Mouse (Mus musculus): ENCODE results near the gene Slc24a5. TPM values are rescaled to one million over a fixed set of nuclear protein-coding genes. Genes with fewer than 3 reads are reported as not detected.

Gene Slc24a5
- 3.7 and 7.8 TPM in 2 replicates for polyA plus RNA-seq (2016; fragmentation: Nextera tagmentation; extraction: Ambion mirVana)

DNA sequence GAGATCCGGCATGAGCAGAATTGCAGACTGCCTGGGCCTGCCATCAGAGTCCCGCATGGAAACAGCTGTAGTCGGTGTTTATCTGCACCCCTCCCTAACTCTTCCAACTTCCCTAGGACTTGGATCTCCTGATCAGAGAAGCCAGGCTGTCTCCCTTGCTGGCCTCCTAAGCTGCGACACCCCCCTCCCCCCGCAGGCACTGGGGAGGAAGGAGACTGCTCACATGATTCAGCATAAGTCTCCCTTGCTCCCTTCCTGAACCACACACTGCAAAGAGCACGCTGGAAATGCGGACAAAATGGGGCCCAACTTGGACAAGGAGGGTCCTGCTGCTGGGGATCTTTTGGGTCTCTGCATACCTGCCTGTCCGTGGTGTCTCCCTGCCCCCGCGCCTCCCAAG, at the start of gene Slc24a5:
Slc24a5 (plus strand) TSS at position 231 of the 400 bp plus-strand sequence.
- Histone ChIP-seq H3K27ac (replicated peaks) (no peak within 1 kb of the TSS), H3K4me1 (0 out of 2 replicates have a peak, but pooled peaks cover 3% of the 10 kb centered on the region), H3K36me3 (replicated peaks) (no peaks in the 10 kb centered on the region), H3K27me3 (replicated peaks; ENCODE audit: low read depth, poor library complexity, severe bottlenecking) (no peaks in the 10 kb centered on the region), H3K4me3 (no peak within 1 kb of the TSS), H3K9me3 (no peaks in the 10 kb centered on the region)
- whole genome bisulfite sequencing: 69% methylated on average over 10 of the region's 10 CpGs
- no peak for DNase-seq (ENCODE audit: low spot score)

DNA sequence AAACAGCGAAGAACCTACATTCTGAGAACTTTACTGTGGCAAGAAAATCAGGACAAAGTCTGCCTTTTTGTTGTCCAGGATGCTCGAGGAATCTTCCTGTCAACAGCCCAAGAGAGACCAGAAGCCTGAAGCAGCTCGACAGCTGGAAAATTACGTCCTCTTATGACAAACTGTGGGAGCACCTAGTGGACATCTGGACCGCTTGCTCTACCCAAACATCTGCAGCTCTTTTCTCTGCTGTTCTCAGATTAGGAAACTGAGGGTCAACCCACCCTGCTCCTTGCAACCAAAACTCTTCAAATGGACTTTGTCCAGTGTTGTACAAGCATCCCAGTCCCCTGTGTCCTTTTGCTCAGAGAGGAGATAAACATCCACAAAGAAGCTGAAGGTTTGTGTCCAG, 43.5 kb upstream of the Slc24a5 start:
- no peak overlapping the region for H3K27ac ChIP-seq (replicated peaks)
- H3K27me3 ChIP-seq (replicated peaks; ENCODE audit: low read depth, poor library complexity, severe bottlenecking): no peaks in the 10 kb centered on the region
- no peak for DNase-seq (ENCODE audit: low spot score)
- H3K36me3 ChIP-seq (replicated peaks): no peaks in the 10 kb centered on the region
- WGBS: 69% methylated on average over 5 of the region's 5 CpGs
- H3K4me3 ChIP-seq: no peak overlapping the region
- peaks cover 5% of the 10 kb centered on the region for H3K4me1 ChIP-seq
- no peaks in the 10 kb centered on the region for H3K9me3 ChIP-seq

DNA sequence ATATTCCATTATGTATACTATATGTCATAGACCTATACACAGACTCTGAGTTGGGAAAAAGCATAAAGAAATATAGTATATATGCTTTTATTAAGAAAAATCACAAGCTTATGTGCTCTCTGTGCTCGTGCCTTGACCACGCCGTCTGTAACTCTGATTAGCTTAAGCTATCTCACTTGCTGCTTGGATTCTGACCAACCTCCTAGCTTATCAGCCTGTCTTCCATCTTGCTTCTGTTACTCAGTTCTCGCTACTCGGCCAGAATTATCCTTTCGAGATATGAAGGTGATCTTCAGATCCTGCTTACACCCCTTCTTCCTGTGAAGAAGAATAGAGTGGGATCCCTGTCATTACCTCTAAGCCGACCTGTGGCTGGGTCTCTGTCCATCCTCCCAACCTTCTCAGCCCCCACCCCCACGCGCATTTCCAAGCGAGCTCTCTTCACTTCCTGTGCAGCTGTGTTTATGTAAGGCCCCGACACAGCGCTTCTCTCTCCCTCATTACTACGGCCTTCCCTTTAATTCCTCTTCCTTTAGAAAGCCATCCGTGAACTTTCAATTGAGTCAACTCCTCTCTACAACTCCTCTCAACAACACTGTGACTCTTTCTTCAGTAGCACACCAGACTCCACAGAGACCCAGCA, 41.4 kb upstream of the Slc24a5 start:
- no peaks in the 10 kb centered on the region for H3K9me3 ChIP-seq
- no peaks in the 10 kb centered on the region for H3K36me3 ChIP-seq (replicated peaks)
- no peaks in the 10 kb centered on the region for H3K27me3 ChIP-seq (replicated peaks; ENCODE audit: low read depth, poor library complexity, severe bottlenecking)
- 50% methylated on average over 14 of the region's 14 CpGs for WGBS
- DNase-seq (ENCODE audit: low spot score): peak; percentile 33
- H3K4me3 ChIP-seq: no peak overlapping the region
- H3K4me1 ChIP-seq: peaks cover 5% of the 10 kb centered on the region
- no peak overlapping the region for H3K27ac ChIP-seq (replicated peaks)

DNA sequence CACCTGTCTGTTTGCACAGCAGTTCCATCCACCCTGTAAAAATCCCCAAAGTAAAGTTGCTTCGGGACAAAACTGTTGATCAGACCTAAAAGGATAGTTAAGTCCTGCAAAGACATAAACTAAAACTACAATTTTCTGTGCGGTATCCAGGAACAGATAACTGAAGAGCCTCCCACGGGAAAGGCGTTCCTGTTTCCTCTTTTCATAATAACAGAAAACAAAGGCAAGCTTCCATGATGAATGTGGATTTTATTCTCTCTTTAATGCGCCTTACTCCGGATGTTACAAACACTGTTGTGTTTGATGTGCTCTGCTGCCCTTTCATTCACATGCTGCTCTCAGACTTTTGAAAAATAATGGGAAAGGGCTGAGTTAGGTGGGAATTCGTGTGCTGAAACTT, 37.3 kb upstream of the Slc24a5 start:
- 84% methylated on average over 7 of the region's 7 CpGs for WGBS
- H3K27me3 ChIP-seq (replicated peaks; ENCODE audit: low read depth, poor library complexity, severe bottlenecking): no peaks in the 10 kb centered on the region
- no peak for DNase-seq (ENCODE audit: low spot score)

DNA sequence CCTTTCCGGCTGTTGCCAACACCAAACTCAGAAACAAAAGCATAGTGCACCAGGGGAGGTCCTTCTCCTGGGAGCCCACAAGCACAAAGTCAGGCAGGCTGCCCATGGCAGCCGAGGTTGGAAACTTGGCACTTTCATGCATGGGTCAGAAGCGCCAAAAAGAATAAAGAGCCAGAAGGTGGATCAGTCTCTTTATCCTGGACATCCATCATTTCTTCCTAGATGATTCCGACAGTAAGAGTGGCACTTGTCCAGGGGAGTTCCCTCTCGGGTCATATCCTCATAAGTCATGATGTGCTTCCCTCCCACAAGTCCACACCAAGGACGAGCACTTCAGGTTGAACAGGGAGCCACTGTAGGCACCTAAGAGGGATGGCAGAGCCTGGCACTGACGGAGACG, 36.8 kb upstream of the Slc24a5 start:
- H3K9me3 ChIP-seq: no peaks in the 10 kb centered on the region
- no peak overlapping the region for H3K4me3 ChIP-seq
- DNase-seq (ENCODE audit: low spot score): no peak
- no peak overlapping the region for H3K27ac ChIP-seq (replicated peaks)
- no peaks in the 10 kb centered on the region for H3K27me3 ChIP-seq (replicated peaks; ENCODE audit: low read depth, poor library complexity, severe bottlenecking)
- H3K4me1 ChIP-seq: peaks cover 10% of the 10 kb centered on the region
- 80% methylated on average over 8 of the region's 8 CpGs for WGBS
- H3K36me3 ChIP-seq (replicated peaks): no peaks in the 10 kb centered on the region

More for the DNA sequence above, 37.3 kb upstream of the Slc24a5 start:
- Histone ChIP-seq H3K9me3 (no peaks in the 10 kb centered on the region), H3K27ac (replicated peaks) (no peak overlapping the region), H3K4me3 (no peak overlapping the region), H3K36me3 (replicated peaks) (no peaks in the 10 kb centered on the region), H3K4me1 (peaks cover 10% of the 10 kb centered on the region)

DNA sequence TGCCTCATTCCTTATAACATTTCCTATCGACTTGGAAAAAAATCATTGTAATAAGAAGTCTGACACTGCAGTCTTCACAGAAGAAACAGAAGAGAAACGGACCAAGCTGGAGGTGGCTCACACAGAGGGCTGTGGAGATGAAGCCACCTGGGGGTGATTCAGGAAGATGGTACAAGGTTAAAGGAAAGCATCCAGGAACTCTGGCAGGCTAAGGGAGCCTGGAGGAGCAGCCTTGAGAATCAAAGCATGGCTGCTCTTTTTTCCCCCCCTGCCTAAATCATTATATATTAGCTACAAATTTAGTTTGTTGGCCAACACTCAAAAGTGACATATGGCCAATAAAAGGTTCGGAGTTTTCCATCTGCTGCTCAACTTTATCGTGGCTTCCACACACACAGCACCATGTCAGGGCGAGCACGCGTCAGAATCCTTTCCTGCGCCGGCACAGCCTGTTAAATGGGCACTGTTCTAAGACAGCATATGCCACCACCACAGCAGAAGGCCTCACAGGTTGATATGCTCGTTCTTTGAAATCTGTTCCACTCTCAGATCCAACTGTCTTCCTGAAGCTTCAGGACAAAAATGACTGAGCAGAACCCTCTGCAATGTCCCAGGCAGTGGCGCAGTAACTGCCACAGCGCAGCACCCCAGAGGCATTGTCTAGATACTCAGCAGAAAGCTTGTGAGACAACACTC, 36.2 kb upstream of the Slc24a5 start:
- Histone ChIP-seq H3K9me3 (no peaks in the 10 kb centered on the region), H3K4me3 (no peak overlapping the region), H3K4me1 (peaks cover 6% of the 10 kb centered on the region), H3K27me3 (replicated peaks; ENCODE audit: low read depth, poor library complexity, severe bottlenecking) (no peaks in the 10 kb centered on the region), H3K27ac (replicated peaks) (no peak overlapping the region), H3K36me3 (replicated peaks) (no peaks in the 10 kb centered on the region)
- DNase-seq (ENCODE audit: low spot score): no peak
- 93% methylated on average over 12 of the region's 12 CpGs for WGBS

DNA sequence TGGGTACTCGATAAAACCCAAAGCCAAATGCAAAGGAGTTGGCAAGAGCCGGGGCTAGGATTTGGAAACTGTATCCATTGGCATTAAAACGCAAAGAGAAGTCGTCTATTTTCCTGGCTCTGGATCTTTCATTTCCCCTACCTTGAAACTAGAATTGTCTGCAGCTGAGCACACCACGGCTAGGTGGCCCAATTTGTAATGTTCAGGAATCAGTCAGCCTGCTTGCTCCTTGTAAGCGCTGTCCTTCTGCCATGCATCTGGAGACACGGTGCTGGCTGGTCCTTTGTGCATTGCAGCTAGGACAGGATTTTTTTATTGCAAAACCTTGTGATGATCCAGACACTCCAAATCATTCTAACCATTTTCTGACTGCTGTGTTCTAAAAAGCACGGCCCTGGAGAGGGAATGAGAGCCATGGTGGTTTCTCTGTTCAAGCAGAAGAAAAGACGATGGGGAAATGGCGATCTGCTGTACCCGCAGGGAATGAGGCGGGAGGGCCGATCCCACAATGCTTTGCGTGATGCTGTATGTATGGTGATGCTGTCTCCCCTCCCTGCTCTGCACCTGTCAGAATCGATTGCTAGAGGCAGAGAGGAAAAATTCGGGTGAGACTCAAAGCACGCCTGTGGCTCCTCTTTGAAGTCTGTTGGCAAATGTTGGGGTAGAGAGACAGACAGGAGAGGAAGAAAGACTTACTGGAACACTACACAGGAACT, 35.5 kb upstream of the Slc24a5 start:
- Histone ChIP-seq H3K36me3 (replicated peaks) (no peaks in the 10 kb centered on the region), H3K9me3 (no peaks in the 10 kb centered on the region), H3K27me3 (replicated peaks; ENCODE audit: low read depth, poor library complexity, severe bottlenecking) (no peaks in the 10 kb centered on the region), H3K4me1 (0 out of 2 replicates have a peak, but pooled peaks cover 4% of the 10 kb centered on the region), H3K27ac (replicated peaks) (no peak overlapping the region), H3K4me3 (no peak overlapping the region)
- 85% methylated on average over 17 of the region's 17 CpGs for WGBS
- no peak for DNase-seq (ENCODE audit: low spot score)

DNA sequence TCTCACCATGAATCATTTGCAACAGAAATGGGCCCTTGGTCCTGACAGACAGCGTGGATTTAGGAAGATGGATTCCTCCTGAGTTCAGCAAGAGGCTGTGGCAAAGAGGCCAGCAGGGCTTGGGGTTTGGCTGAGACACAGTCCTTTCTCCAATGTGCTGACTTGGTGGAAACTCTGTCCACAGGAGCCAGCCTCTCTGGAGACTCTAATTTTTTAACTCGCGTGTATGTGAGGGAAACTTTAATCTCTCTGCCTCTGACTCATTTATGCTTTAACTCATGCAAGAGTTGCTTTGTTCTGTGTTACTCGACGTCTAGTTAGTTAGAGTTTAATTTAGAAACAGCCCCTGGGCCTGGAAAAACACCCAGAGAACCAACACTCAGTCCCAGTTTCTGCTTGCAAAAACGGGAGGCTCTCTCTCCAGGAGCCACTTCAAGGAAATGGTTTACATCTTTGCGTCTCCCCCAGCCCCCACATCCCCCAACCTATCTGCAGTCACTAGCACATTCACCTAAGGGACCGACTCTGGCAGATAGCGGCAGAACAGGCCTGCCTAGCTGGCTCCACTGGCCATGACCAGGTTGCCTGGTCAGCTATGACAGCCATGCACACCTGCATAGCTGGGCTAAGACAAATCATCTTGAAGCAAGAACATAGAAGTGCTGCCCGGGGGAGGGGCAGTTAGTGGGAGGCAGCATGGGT, 34.7 kb upstream of the Slc24a5 start:
- no peak for DNase-seq (ENCODE audit: low spot score)
- Histone ChIP-seq H3K27ac (replicated peaks) (no peak overlapping the region), H3K27me3 (replicated peaks; ENCODE audit: low read depth, poor library complexity, severe bottlenecking) (no peaks in the 10 kb centered on the region), H3K4me3 (no peak overlapping the region), H3K4me1 (0 out of 2 replicates have a peak, but pooled peaks cover 4% of the 10 kb centered on the region), H3K36me3 (replicated peaks) (no peaks in the 10 kb centered on the region), H3K9me3 (no peaks in the 10 kb centered on the region)
- WGBS: 67% methylated on average over 10 of the region's 10 CpGs

DNA sequence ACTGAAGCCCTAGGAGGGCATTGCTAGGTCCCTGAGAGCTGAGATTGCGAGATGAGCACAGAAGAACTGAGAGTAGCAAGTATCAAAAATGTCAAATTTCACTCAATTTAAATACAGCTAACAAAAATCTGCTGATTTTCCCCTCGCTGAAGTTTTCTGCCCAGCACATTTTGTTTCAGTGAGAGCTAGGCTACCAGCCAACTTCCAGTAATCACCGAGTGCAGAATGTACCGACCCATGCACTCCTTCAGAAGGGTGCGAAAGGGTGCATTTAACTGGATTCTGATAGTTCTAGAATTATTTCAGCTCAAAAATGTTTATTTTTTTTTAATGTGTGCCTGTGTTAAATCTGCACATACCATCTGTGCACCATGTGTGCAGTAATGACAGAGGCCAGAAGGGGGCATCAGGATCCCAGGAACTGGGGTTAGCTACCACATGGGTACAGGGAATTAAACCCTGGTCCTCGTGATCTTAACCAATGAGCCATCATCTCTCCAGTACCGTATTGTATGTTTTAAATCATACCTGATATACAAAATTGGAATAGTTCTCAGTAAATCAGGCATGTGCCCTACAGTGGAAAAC, 12.5 kb upstream of the Slc24a5 start:
- H3K4me1 ChIP-seq: no peaks in the 10 kb centered on the region
- no peaks in the 10 kb centered on the region for H3K27me3 ChIP-seq (replicated peaks; ENCODE audit: low read depth, poor library complexity, severe bottlenecking)
- no peaks in the 10 kb centered on the region for H3K9me3 ChIP-seq
- no peaks in the 10 kb centered on the region for H3K36me3 ChIP-seq (replicated peaks)
- 90% methylated on average over 7 of the region's 7 CpGs for WGBS
- H3K4me3 ChIP-seq: no peak overlapping the region
- no peak for DNase-seq (ENCODE audit: low spot score)
- H3K27ac ChIP-seq (replicated peaks): no peak overlapping the region

DNA sequence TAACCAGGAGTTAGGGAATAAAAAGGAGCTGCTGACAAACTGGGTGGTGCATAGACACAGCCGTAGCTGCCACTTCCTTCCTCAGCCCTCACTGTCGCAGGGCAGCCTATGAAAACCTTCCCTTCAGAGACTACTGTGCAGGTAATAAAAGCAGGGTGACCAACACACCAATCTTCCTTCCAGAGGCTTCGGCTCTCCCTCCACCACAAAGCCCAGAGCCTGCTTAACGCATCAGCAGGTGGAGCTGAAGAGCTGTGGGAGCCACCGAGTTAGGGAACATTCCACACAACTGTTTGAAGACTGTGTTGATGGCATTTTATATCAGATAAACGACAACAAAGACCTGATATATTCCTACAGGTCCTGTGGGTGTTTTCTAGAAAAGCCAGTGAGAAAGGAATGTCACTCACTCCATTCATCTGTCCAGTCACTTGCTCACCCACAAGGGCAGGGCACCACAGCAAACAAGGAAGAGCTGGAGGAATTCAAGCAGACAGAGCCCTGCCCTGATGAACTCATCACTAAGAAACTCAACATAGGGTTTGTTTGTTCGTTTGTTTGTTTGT, 10.6 kb upstream of the Slc24a5 start:
- Histone ChIP-seq H3K4me3 (no peak overlapping the region), H3K27ac (replicated peaks) (no peak overlapping the region), H3K27me3 (replicated peaks; ENCODE audit: low read depth, poor library complexity, severe bottlenecking) (no peaks in the 10 kb centered on the region), H3K9me3 (no peaks in the 10 kb centered on the region), H3K4me1 (0 out of 2 replicates have a peak, but pooled peaks cover 1% of the 10 kb centered on the region), H3K36me3 (replicated peaks) (no peaks in the 10 kb centered on the region)
- DNase-seq (ENCODE audit: low spot score): no peak
- WGBS: 51% methylated on average over 7 of the region's 7 CpGs

DNA sequence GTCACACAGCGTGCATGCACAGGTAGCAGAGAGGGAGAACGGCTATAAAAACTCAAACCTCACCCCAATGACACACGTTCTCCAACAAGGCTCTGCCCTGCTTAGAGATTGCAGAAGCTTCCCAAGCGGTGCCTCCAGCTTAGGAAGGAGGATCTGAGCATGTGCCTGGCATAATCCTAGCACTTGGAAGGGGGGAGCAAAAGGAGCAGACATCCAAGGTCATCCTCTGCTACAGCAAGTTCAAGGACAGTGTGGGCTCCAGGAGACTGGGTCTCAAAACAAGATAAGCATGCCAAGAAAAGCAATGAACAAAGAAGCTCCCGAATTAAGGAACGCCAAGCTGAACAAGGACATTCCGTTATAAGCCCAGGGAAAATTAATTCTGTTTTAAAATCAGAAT, 6.5 kb upstream of the Slc24a5 start:
- Histone ChIP-seq H3K9me3 (no peaks in the 10 kb centered on the region), H3K27me3 (replicated peaks; ENCODE audit: low read depth, poor library complexity, severe bottlenecking) (no peaks in the 10 kb centered on the region), H3K27ac (replicated peaks) (no peak overlapping the region), H3K4me1 (0 out of 2 replicates have a peak, but pooled peaks cover 3% of the 10 kb centered on the region), H3K36me3 (replicated peaks) (no peaks in the 10 kb centered on the region), H3K4me3 (no peak overlapping the region)
- DNase-seq (ENCODE audit: low spot score): no peak
- WGBS: 92% methylated on average over 7 of the region's 7 CpGs

DNA sequence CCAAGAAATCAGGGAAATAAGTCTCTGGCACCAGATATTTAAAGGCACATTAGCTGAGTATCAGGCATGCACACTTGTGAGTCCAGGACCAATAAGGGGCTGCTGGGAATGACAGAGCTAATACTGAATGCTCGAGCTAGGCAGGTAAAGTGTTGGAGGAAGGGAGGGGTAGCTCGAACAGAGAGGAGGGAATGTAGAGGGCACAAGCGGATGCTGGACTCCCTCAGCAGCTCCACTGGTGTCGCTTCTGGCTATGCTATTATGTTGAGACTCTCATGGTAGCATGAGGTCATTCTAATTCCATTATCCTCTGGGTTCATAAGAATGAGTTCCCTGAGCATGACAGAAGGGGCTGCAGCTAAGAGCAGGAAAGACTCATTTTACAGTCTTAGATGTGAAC, 5.0 kb upstream of the Slc24a5 start:
- Histone ChIP-seq H3K4me3 (no peak overlapping the region), H3K27me3 (replicated peaks; ENCODE audit: low read depth, poor library complexity, severe bottlenecking) (no peaks in the 10 kb centered on the region), H3K4me1 (0 out of 2 replicates have a peak, but pooled peaks cover 5% of the 10 kb centered on the region), H3K9me3 (no peaks in the 10 kb centered on the region), H3K27ac (replicated peaks) (no peak overlapping the region), H3K36me3 (replicated peaks) (no peaks in the 10 kb centered on the region)
- DNase-seq (ENCODE audit: low spot score): no peak
- 67% methylated on average over 4 of the region's 4 CpGs for WGBS
